Mouse (Mus musculus) liver, postnatal 0 days (tissue): ENCODE data around the gene Olfr520. TPM values are rescaled to one million over a fixed set of nuclear protein-coding genes. Genes with fewer than 3 reads are reported as not detected.

ENCODE experiments used
- ATAC-seq: fragments of 200-750 bp; cut with Nextera tagmentation; 2 replicates; pipeline ENCODE4 v1.8.0; 2017; ENCODE audit warnings: mild to moderate bottlenecking, moderate library complexity
- DNase-seq: peaks from one replicate; pipeline ENCODE4 v3.0.0-alpha.2; 2016
- H3K27ac ChIP-seq: fragments of 300-500 bp; sonication (generic); 2 replicates; pipeline ENCODE4 v1.5.1; 2014; ENCODE audit warnings: antibody characterized with exemption, moderate library complexity, mild to moderate bottlenecking, low read depth
- H3K27me3 ChIP-seq: fragments of 300-500 bp; sonication (generic); 2 replicates; pipeline ENCODE4 v1.6.1; 2014; ENCODE audit warnings: low read length, control low read depth, mixed read lengths; ENCODE audit not compliant: insufficient read depth
- H3K36me3 ChIP-seq: fragments of 300-500 bp; sonication (generic); replicated peaks from 2 replicates; pipeline ENCODE4 v1.6.1; 2014; ENCODE audit warnings: mild to moderate bottlenecking, control low read depth, low read length, moderate library complexity, mixed read lengths; ENCODE audit not compliant: insufficient read depth
- H3K4me1 ChIP-seq: fragments of 300-500 bp; sonication (generic); 2 replicates; pipeline ENCODE4 v1.6.1; 2014; ENCODE audit warnings: antibody characterized with exemption, mild to moderate bottlenecking, control low read depth; ENCODE audit not compliant: insufficient read depth
- H3K4me2 ChIP-seq: fragments of 300-500 bp; sonication (generic); 2 replicates; pipeline ENCODE4 v1.6.1; 2014; ENCODE audit warnings: low read depth, mild to moderate bottlenecking, low read length, moderate library complexity, mixed read lengths
- H3K4me3 ChIP-seq: fragments of 300-500 bp; sonication (generic); 2 replicates; pipeline ENCODE4 v1.5.1; 2014; ENCODE audit warnings: low read depth, low read length
- H3K9ac ChIP-seq: fragments of 300-500 bp; sonication (generic); replicated peaks from 2 replicates; pipeline ENCODE4 v1.6.1; 2014; ENCODE audit warnings: mild to moderate bottlenecking, moderate library complexity
- H3K9me3 ChIP-seq: fragments of 300-500 bp; sonication (generic); 2 replicates; pipeline ENCODE4 v1.6.1; 2016; ENCODE audit warnings: mild to moderate bottlenecking, control low read depth, low read length, mixed read lengths
- CTCF ChIP-seq: sonication (generic); IDR thresholded peaks from 2 replicates; pipeline ENCODE4 v1.5.1; 2016; ENCODE audit warnings: antibody characterized with exemption, low read depth
- EP300 ChIP-seq: IDR thresholded peaks from 2 replicates; pipeline ENCODE4 v1.6.1; 2016; ENCODE audit warnings: antibody characterized with exemption, low read depth, mild to moderate bottlenecking
- WGBS: fragments of 180-500 bp; shearing (Covaris S2); extraction: QIAGEN DNeasy Blood & Tissue Kit; methylation state at CpG from one replicate; pipeline ENCODE4 v1.1.7; 2014; ENCODE audit not compliant: insufficient replicate concordance; 5-methylcytosine and 5-hydroxymethylcytosine counted together
- polyA plus RNA-seq: library from polyadenylated mRNA; unstranded; fragments of >200 nt; fragmentation: Nextera tagmentation; extraction: Ambion mirVana; gene quantifications from 2 replicates; pipeline ENCODE4 v1.2.1, GENCODE M21; 2015

Olfr520 gene
- polyA plus RNA-seq, 1 experiment from 2014 or later: not detected

- no peak overlapping the region for H3K9ac ChIP-seq
- DNase-seq (no peak), ATAC-seq (no peak)
- H3K4me3 ChIP-seq: no peak overlapping the region
- TF ChIP-seq EP300 (no peak), CTCF (no peak)
- no peaks in the 10 kb centered on the region for H3K27me3 ChIP-seq
- H3K27ac ChIP-seq: no peak overlapping the region
- H3K4me2 ChIP-seq: no peak overlapping the region
- no peaks in the 10 kb centered on the region for H3K9me3 ChIP-seq
- H3K4me1 ChIP-seq: no peaks in the 10 kb centered on the region
- H3K36me3 ChIP-seq: no peaks in the 10 kb centered on the region
- WGBS: 64% methylated on average over 9 of the region's 9 CpGs
Measured at GRCm38 (mm10) chr7:99739276-99739675, 9.2 kb downstream of the Olfr520 start.

GRCm38 (mm10) chr7:99763207-99763606 is 33.1 kb downstream of the Olfr520 start, which contains the start of gene Olfr521:
Gene Olfr521 (plus strand): TSS chr7:99763507.
- WGBS: 83% methylated on average over 2 of the region's 2 CpGs
- ATAC-seq (no peak), DNase-seq (no peak)
- no peak within 1 kb of the TSS for H3K4me3 ChIP-seq
- no peaks in the 10 kb centered on the region for H3K36me3 ChIP-seq
- no peak within 1 kb of the TSS for H3K27ac ChIP-seq
- no peaks in the 10 kb centered on the region for H3K27me3 ChIP-seq
- H3K9me3 ChIP-seq: peaks cover 9% of the 10 kb centered on the region
- no peak within 1 kb of the TSS for H3K9ac ChIP-seq
- no peaks in the 10 kb centered on the region for H3K4me1 ChIP-seq
- H3K4me2 ChIP-seq: no peak within 1 kb of the TSS
- TF ChIP-seq EP300: no peak
- TF ChIP-seq CTCF: no peak

- DNase-seq: no peak
- TF ChIP-seq EP300: no peak
- TF ChIP-seq CTCF: no peak
Measured at GRCm38 (mm10) chr7:99781385-99781784, 51.3 kb downstream of the Olfr520 start.

GRCm38 (mm10) chr7:99781916-99782315 is 51.8 kb downstream of the Olfr520 start:
- H3K9me3 ChIP-seq: no peaks in the 10 kb centered on the region
- 61% methylated on average over 2 of the region's 2 CpGs for WGBS

More at GRCm38 (mm10) chr7:99781385-99781784, 51.3 kb downstream of the Olfr520 start:
- H3K36me3 ChIP-seq: no peaks in the 10 kb centered on the region
- ATAC-seq: no peak
- H3K27me3 ChIP-seq: no peaks in the 10 kb centered on the region
- no peaks in the 10 kb centered on the region for H3K9me3 ChIP-seq
- H3K4me2 ChIP-seq: no peak overlapping the region
- H3K27ac ChIP-seq: no peak overlapping the region
- H3K9ac ChIP-seq: no peak overlapping the region
- 39% methylated on average over 5 of the region's 5 CpGs for WGBS
- no peaks in the 10 kb centered on the region for H3K4me1 ChIP-seq
- H3K4me3 ChIP-seq: no peak overlapping the region

GRCm38 (mm10) chr7:99783421-99783820 is 53.3 kb downstream of the Olfr520 start:
- no peak for DNase-seq
- Histone ChIP-seq H3K9ac (no peak overlapping the region), H3K27me3 (no peaks in the 10 kb centered on the region), H3K4me1 (no peaks in the 10 kb centered on the region), H3K4me2 (no peak overlapping the region), H3K27ac (no peak overlapping the region), H3K4me3 (no peak overlapping the region), H3K36me3 (no peaks in the 10 kb centered on the region), H3K9me3 (no peaks in the 10 kb centered on the region)
- WGBS: 82% methylated on average over 7 of the region's 7 CpGs
- TF ChIP-seq EP300 (no peak), CTCF (no peak)
- no peak for ATAC-seq

More at GRCm38 (mm10) chr7:99781916-99782315, 51.8 kb downstream of the Olfr520 start:
- H3K4me2 ChIP-seq: no peak overlapping the region
- no peak for DNase-seq
- H3K4me3 ChIP-seq: no peak overlapping the region
- H3K4me1 ChIP-seq: no peaks in the 10 kb centered on the region
- H3K27me3 ChIP-seq: no peaks in the 10 kb centered on the region
- no peak overlapping the region for H3K9ac ChIP-seq
- H3K36me3 ChIP-seq: no peaks in the 10 kb centered on the region
- TF ChIP-seq EP300 (no peak), CTCF (no peak)
- H3K27ac ChIP-seq: no peak overlapping the region
- ATAC-seq: no peak

- WGBS: 63% methylated on average over 3 of the region's 3 CpGs
- no peaks in the 10 kb centered on the region for H3K36me3 ChIP-seq
- H3K9ac ChIP-seq: no peak overlapping the region
- no peak for ATAC-seq
- H3K27ac ChIP-seq: no peak overlapping the region
- no peak overlapping the region for H3K4me2 ChIP-seq
- no peak for DNase-seq
- H3K4me1 ChIP-seq: no peaks in the 10 kb centered on the region
- no peak overlapping the region for H3K4me3 ChIP-seq
- no peaks in the 10 kb centered on the region for H3K27me3 ChIP-seq
- TF ChIP-seq EP300 (no peak), CTCF (no peak)
- no peaks in the 10 kb centered on the region for H3K9me3 ChIP-seq
Measured at GRCm38 (mm10) chr7:99785553-99785952, 55.5 kb downstream of the Olfr520 start.

Other genes with a start within 250 kb of the Olfr520 start
- gene Rps3, start 246.5 kb upstream of the Olfr520 start, polyA plus RNA-seq: 472 TPM in 2 replicates
- 20.1 and 21.8 TPM in 2 replicates for gene Arrb1, start 194.8 kb upstream of the Olfr520 start, polyA plus RNA-seq
- gene Tpbgl, start 103.2 kb upstream of the Olfr520 start, polyA plus RNA-seq: 0.55 and 0.66 TPM in 2 replicates
- gene Slco2b1, start 18.9 kb upstream of the Olfr520 start, polyA plus RNA-seq: 0.68 and 0.73 TPM in 2 replicates
- gene Olfr521, start 33.2 kb downstream of the Olfr520 start, polyA plus RNA-seq: not detected in 2 replicates
- gene Neu3, start 98.1 kb downstream of the Olfr520 start, polyA plus RNA-seq: 2.4 and 2.9 TPM in 2 replicates
- 0.04 and 0.07 TPM in 2 replicates for gene Xrra1, start 128.8 kb downstream of the Olfr520 start, polyA plus RNA-seq
- gene Spcs2, start 133.2 kb downstream of the Olfr520 start, polyA plus RNA-seq: 156 and 165 TPM in 2 replicates